Mouse (Mus musculus) heart, postnatal 10 days (tissue): ENCODE measurements at regions not wholly inside any gene's neighbourhood (a gene's known extent, or its start where the extent isn't known, plus 50 kb on each side); places are given as distances from the start of the nearest gene placed in this dataset.

Experiments used
- DNase-seq, 2 experiments: peaks; one replicate each; pipeline ENCODE4 v3.0.0; 2021
- intact Hi-C: fragments of 180-260 bp; cut with DNase I; formaldehyde crosslinking; loops from one replicate; pipeline ENCODE4 v1.15.1; 2025

DNA sequence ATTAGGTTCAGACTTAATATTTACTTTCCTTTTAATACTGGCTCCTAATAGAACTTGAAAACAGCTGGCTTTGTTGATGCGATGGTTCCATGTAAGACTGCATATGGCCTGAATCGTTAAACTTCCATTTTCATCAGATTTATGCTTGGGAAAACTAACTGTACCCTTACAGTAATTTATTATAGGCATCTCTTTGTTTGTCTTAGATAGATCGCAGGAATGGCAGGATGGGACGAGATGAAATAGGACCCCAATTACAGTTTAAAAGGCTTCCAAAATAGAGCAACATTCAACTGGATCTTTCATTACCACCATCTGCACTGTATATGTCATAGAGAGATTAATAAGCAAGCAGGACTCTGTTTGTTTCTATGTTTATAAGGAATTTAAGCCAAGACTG lies 335.3 kb downstream of the Fat4 start:
- intact Hi-C loops, result no loop called here
- no peak for DNase-seq

DNA sequence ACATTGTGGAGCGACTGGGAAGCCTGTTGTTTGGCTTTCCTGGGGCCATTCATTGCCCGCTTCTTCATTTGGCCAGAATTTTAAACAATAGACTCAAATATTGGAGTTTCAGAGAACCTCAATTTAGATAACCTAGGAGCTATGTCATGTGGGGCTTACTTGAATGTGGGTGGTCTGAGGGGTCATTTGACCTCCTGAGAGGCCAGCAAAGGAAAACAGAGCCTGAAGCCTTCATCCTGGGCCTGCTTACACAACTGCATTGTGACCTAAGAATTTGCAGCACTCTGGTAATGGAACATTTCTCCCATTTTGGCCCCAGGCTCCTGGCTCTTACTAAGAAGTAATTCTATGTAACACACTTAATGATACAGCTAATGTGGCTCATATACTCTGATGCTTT lies 348.2 kb downstream of the Fat4 start:
- DNase-seq, result no peak
- intact Hi-C loops, result no loop called here

DNA sequence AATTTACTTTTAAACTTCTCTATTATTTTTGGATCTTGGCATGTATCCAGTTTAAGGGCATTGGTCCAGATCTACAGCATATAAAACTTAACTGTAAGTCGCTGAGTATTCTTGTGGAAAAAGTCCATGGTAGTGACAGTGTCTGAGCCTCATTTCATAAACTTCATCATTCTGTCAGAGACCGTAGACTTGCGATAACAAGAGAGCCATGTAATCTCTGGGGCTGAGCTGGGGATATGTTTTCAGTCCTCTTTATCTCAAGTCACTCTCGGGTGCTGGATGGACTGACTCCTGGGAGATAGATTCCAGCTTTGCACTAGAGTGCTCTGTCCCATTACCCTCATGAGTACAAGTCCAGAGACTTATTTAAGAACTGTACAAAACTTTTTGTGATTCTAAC lies 362.0 kb downstream of the Fat4 start:
- intact Hi-C loops, result no loop called here
- DNase-seq, result no peak

DNA sequence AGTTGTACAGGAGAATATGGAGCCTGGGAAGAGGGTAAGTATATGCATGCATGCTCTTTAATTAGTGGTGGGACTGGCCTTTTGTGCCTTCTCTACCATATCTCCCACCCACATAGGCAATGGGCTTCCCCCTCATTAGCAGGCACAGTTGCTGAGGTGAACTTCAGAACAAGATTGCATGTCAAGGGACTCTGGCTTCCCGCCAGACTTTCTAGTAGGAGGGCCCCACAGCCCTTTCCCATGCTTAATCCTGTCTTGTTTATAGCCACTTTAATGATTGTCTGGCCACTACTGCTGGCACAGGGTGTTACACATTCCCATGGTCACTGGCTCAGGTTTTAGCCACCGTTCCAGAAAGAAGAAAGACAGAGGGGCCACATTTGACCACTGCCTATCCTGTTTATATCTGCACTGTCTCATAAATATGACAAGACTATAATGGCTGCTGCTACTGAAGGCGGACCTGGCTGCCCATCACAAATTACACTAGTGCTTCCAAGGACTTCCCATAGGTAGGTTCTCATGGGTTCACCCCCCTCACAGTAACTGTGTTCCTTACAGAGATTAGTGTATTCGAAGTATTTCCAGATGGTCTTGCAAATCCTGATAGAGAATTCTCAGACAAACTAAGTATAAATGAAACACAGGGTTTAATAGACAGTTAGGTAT lies 362.6 kb downstream of the Fat4 start:
- peak; percentile 8 to 16 for DNase-seq
- intact Hi-C loops, result no loop called here

DNA sequence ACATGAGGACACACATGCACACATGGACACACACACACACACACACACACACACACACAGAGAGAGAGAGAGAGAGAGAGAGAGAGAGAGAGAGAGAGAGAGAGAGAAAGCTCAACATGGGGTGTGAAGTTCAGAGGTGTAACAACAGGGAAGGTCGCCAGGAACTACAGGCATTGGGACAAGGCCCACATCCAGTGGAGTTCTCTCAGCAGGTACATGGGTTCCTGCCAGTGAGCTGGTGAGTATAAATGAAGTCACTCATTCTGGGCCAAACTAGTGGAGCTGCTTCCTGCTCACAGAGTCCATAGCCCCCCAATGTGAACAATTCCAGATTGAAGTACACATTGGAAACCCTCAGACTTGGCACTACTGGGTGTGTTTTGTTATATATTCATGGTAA lies 366.3 kb downstream of the Fat4 start:
- DNase-seq, result no peak
- intact Hi-C loops, result no loop called here

DNA sequence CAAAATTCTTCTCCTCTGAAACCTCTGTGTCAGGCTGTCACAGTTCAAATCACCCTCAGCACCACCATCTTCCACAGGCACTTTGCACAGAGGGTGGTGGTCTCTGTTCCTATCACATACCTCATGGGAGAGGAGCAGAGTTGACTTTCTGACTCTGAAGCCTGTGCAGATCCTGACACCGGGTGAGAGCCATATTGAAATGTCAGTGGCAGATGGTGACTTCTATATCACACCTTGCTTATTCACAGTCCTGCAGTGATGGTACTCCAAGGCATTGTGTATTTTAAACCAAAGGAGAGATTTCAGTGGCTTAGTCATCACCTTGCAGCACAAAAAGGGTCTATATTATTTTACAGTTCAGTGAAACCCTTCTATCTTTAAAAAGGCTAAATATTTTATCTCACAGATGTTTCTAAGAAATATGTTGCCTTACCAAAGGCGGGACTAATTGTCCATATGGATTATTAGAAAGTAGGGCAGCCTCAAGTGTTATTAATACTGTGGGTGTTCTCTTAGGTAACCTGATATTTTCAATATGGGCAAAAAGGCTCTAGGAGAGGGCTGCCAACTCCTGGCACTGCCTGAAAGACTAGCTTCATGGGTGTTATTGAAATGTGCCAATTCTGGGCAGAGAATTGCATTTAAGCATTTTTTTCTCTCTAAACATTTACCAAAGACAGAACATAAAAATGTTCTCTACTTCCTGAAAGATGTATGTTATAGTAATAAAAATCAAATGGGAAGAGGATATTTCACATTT lies 378.1 kb downstream of the Fat4 start:
- intact Hi-C loops, result no loop called here
- no peak for DNase-seq

DNA sequence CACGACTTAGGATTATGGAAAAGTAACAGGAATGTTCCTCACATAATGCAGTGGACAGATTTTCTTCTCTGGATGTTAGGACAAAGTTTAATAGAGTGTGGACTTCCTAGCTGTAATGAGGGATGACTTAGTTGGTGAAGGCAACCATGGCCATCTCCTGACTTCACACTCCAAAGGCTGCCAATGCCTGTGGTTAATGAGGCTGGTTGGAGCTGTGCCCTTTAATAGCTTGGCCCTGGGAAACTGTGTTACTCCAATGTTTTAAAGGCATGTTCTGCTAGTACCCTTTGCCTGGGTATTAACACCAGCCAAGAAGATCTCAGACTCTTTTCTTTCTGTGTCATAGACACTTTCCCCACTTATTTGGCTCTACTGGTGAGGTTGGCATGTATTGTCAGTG lies 378.9 kb downstream of the Fat4 start:
- DNase-seq, result no peak
- intact Hi-C loops, result no loop called here

DNA sequence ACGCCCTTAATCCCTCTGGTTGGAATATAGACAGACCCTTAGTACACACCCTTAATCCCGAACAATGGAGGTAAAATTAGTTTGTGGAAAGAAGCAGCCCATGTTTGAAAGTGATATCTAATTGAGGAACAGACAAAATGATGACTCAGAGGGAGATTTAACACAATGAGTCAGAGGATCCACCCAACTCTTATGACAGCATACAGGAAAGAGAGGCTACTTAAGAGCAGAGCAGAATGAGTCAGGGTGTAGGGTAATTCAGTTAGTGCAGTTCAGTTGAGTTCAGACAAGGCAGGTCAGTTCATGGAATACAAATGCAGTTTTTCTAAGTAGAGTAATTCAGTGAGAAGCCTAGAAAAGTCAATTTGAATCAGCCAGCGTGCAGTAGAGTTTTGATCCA lies 382.6 kb downstream of the Fat4 start:
- no peak for DNase-seq
- intact Hi-C loops, result no loop called here

DNA sequence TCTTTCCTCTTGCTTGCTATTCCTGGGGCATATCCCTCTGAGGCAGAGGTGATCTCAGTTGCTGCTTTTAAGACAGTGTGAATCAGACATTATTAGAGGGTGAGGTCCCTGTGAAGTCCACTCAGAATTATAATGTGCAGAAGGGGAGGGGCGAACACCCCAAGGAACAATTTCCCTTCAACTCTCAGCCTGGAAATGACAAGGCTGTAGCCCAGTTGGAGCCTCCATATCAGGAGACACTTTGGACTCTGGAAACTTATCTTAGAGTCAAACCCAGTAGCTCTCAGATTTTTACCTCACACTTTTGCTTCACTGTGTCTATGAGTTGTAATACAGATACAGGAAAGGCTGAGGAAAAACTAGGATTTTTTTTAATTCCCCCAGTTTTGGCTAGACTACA lies 385.9 kb downstream of the Fat4 start:
- no peak for DNase-seq
- intact Hi-C loops, result no loop called here

DNA sequence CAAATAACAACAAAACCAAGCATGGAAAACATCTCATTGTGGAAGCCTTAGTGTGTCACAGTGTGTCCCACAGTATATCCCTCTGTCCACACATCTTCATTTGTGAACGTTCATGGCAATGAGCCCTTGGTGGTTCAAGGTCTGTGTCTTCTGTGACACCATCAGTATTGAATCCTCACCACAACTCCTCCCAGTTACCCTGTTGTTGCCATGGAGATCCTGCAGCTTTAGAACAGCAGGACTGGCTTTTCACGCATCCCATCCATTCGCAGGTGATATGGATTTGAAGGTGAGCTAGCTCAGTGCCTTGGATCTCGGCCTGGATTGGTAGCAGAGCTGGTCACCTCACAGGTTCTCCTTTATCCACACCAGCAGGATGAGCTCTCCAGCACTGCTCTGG lies 390.2 kb downstream of the Fat4 start:
- intact Hi-C loops, result loop anchor here (5.0 kb wide), 1 partner anchor 395 kb away; no protein-coding TSS in a partner anchor
- no peak for DNase-seq

DNA sequence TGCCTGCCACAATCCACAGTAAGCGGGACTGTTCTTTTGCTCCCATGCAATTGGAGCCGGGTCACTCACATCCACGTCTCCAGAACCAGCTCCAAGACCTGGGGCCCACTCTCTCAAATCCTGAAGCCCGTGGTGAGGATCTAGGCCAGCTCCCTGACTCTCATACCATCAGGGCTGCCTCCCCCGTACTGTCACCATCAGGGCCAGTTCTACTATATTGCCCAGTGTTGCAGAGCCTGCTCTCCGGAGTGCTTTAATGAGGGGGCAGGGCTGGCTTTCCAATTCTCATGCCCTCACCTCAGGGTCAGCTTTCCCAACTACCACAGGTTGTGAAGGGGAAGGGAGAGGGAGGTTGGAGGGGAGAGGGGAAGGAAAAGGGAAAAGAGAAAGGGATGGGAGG lies 390.6 kb downstream of the Fat4 start:
- no peak for DNase-seq
- intact Hi-C loops, result loop anchor here (5.0 kb wide), 1 partner anchor 395 kb away; no protein-coding TSS in a partner anchor

DNA sequence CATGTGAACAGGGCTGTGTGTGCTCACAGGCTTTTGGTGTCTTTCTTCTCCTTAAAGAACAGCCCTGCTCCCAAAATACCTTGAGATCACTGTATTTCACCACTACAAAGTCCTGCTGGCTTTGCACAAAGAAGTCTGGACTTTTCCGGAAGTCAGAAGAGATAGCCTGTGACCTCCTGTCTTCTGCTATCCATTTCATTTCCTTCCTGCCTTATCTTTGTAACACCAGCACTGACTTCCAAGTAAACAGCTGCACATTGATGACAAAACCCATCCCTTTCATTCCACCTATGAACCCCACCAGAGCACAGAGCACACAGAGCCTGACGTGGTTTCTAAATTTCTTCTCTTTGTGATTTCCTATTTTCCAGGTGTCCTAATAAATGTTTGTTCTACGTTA lies 408.5 kb downstream of the Fat4 start:
- intact Hi-C loops, result no loop called here
- no peak for DNase-seq

DNA sequence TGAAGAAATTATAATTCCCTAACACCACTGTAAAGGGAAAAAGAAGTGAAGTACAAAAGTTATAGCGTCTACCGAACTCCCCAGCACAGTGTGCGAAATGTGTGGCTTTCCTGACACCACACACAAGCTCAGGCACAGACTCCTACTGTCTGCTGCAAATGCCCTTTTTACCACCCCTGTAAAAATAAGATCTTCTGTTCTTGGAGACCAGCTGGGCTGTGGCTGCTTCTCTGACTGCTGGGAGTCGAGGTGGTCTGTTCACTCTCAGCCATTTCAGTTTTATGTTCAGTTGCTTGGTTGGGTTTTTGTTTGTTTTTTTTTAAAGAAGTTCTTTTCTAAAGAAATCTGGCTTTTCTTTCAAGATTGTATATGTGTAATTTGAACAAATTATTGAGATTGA lies 409.5 kb downstream of the Fat4 start:
- no peak for DNase-seq

DNA sequence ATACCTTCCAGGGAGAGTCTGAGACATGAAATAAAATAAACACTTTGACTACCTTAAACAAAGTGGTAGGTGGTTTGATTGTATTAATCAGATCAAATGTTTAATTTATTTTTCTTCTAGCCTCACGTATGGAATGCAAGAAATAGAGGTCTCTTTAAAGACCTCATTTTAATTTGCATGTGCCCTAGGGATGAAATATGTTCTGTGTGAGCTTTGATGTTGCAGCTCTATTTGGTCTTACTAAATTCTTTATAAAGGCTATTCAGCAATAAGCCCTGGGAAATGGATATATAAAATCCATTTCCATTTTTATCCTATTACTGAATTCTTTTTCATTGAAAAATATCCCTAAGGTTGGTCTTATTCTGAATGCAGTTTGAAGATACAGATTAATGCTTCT lies 422.7 kb downstream of the Fat4 start:
- no peak for DNase-seq
- intact Hi-C loops, result no loop called here

More for the DNA sequence above, 409.5 kb downstream of the Fat4 start:
- intact Hi-C loops, result no loop called here

DNA sequence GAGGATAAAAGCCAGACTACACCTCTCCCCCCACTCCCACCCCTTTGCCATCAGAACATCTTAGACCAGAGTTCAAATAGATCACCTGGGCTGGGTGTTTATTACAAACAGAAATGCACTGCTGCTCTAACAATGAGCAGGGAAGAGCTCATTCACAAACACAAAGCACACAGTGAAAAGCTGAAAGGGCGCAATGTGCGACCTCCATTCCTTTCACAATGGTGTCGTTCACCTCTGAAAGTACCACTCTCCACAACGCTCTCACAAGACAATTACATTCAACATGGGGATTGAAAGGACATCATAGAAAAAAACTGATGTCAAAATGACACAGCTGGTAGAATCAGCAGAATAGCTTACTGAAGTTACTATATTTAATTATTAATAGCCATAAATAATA lies 426.8 kb downstream of the Fat4 start:
- intact Hi-C loops, result no loop called here
- DNase-seq, result no peak

DNA sequence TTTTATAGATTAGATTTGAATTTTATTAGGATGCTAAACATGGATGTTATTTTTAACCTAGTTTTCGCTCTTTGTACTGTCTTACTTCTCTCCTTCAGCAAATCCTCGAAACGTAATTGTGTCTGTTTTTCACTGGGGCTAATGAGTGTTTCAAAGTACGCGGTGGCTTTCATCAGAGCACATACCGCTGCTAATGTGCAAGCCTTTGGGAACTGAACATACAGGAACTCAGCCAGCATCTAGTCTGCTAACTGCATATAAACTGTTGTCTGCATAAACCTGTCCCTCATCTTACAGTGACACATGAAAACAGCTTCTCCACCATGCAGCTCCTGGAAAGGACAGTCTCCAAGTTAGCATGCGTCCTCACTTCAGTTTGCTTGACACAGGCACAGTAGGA lies 434.1 kb downstream of the Fat4 start:
- intact Hi-C loops, result no loop called here
- DNase-seq, result no peak

DNA sequence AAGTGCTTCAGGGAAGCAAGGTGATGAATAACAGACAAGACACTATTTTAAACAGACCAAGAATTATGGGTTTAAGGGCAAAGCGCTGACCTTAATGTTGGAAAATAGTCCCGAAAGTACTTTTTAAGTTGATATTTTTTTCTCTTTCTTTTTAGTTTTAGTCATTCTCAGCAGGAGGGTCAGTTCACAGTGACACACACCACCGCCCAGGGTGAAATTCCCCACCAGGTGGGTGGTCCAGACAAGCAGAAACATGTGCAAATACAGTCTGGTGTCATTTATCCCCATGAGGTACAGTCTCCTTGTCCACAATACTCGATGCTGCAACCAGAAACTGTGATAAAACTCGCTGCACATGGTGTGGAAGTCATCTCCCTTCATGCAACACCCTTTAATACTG lies 435.5 kb downstream of the Fat4 start:
- intact Hi-C loops, result no loop called here
- DNase-seq, result no peak

DNA sequence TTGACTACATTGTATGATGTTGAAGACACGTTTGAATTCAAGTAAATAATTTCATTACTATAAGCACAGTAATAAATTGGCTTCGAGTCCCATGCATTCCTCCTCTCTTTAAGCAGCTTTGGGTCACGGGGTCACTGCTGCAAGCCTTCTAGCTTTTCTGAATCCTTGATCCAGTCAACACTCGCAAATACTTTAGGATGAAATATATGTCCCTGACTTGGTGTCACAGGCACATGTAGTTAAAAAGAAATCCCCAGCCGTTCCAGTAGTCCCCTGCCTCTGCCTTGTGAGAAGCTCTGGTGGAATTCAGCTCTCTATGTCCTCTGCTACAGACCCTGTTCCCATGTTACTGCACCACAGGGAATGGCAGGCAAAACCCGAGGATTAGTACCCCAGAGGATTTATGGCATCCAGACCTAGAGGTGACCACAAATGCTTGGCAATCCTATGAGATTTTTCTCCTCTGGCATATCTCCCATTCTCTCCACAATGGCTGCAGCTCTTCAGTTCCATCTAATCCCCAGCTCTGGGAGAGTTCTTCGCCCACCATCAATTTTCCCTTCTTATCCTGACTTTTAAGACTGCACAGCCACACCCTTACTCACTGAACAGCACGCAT lies 449.0 kb downstream of the Fat4 start:
- intact Hi-C loops, result no loop called here
- DNase-seq, result no peak

DNA sequence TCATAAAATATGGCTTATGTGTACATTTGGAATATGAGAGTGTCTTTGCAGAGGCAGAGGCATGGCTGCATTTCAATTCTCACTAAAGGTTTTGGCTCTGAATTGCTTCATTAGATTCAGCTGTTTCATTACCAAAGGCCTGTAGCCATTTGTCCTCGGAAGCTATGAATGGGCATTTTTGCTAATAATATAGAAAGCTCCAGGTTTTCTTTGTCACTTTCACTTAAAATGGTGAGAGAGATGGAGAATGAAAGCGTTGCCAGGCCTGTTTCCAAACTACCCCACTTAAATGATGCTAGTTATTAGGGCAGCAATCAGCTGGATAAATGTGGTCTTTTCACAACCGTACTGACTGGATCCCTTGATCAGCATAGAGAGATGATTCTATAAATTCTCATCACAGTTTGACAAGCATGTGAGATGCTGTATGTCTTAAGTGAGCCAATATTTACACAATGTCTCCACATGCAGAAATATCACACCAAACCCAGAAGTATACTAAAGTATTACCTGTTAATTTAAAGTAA lies 454.5 kb downstream of the Fat4 start:
- intact Hi-C loops, result no loop called here
- no peak for DNase-seq

DNA sequence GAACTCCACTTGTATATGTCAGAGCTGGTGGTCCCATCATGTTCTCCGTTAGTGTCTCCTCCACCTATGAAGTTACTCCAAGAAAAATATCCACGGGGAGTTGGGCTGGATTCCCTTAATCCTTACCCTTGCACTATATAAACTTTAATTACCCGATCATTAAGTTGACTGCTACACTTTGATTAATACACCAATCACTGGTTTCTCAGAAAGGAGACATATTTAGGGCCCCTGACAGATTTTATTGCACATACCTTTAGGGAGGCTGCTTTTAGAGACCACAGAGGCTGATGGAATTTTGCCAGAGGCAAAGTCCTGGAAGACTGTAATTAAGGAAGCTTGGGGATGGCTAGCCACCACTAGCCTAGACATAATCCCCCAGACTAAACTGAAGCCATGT lies 457.3 kb downstream of the Fat4 start:
- DNase-seq, result no peak
- intact Hi-C loops, result no loop called here

DNA sequence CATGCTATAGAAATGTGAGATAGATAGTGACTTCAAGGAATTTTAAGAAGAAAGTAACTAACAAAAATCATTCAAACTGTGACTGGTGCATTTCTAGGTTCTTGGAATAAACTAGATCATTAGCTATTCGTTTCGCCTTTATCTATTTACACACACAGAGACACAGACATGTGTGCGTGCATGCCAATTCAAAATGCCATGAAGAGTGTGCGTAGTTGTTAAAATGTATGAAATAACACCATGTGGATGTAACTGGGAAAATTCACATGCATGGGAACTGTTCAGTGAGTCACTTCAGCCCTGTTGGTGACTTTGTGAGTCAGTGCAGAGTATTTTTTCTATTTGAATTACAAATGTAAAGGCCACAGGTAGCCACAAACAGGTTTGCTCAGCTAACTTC lies 460.8 kb downstream of the Fat4 start:
- DNase-seq, result no peak
- intact Hi-C loops, result no loop called here

DNA sequence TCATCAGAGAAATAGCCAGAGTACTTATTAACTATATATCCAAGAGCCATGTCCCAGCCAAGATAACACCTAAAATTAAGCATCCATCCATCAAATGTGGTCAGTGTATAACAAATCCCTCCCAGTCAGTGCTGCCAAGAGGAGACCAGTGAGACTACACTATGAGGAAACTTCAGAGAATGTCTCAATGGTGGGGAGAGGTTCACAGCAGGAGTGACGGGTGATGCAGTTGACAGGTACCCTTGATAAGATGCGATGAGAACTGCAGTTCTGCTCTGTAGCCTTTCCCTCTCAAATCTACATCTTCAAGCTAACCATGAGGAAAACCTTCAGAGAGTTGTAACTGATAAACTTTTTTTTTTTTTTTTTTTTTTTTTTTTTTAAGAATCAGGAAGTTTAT lies 470.3 kb downstream of the Fat4 start:
- DNase-seq, result no peak
- intact Hi-C loops, result no loop called here
